Mouse (Mus musculus) ES-Bruce4 (cell line): ENCODE data around the gene Fam198a.

Experiments
- CTCF ChIP-seq: IDR thresholded peaks from one replicate; pipeline ENCODE4 v1.8.1; 2011; ENCODE audit warnings: low read depth, low read length
- POLR2A ChIP-seq: IDR thresholded peaks from one replicate; pipeline ENCODE4 v1.8.1; 2011; ENCODE audit warnings: low read length; ENCODE audit not compliant: insufficient read depth

DNA sequence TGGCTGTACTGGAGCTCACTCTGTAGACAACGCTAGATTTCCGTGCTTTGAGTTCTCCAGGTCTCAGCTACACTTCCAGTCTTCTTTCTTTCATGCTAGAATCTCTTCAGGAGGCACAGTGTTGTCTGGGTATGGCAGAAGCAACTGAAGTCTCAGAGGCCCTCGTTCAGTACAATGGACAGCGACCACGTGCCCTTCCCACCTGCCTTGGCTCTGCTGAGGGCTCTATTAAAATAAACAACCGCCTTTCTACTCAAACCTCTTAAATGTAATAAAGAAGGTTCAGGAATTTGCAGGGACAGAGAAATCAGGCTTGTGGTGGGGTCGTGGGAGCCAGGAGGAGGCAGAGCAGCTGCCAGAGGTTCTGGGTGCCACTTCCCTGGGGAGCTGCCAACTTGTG lies 55.8 kb downstream of the Fam198a start:
- TF ChIP-seq CTCF (no peak), POLR2A (no peak)
